Mouse (Mus musculus): ENCODE data around the gene Cdh24. TPM values are rescaled to one million over a fixed set of nuclear protein-coding genes. Genes with fewer than 3 reads are reported as not detected.
A peak's percentile ranks its signal among the peaks of the same experiment; 100 is the strongest.

Gene Cdh24
- 4.3 TPM for polyA plus RNA-seq (2012; fragmentation: generic; extraction: Trizol)

DNA sequence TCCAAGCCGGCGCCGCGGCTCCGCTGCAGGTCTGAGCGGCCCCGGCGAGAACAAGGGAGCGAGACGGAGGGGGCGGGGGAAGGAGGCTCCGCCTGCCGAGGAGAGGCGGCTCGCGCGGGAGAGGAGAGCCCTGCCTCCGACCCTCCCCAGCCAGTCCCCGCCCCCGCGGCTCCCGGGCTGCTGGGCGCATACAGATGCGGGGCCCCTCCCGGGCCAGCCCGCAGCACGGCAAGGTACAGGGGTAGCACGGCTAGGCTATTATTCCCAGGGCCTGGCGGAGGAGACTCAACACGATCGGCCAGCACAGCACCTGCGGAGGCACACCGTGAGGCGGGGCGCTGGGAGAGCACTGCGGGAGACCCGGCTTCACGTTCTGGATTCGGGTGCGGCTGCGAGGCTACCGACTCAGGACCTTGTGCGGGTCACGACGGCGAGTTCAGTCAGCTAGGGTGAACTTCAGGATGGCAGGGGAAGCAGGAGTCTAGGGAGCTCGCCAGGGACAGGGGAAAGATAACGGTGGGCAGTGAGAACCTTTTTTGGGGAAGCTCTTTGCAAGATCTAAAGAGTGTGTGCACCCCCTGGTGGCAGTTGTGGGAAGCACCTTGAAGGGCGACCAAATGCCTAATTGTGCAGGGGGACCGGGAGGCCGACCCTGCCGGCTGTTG, at the start of gene Cdh24:
Gene Cdh24, minus strand, starts transcription at position 60 of the 665 bp plus-strand sequence.
- peak within 1 kb of the TSS; percentile 88 for H3K4me2 ChIP-seq (ENCODE audit: low read depth)
- peaks cover 30% of the 10 kb centered on the region for H3K36me3 ChIP-seq (ENCODE audit: control insufficient read depth, insufficient read depth)
- H3ac ChIP-seq (ENCODE audit: control insufficient read depth, insufficient read length) = peak within 1 kb of the TSS; percentile 80
- no peaks in the 10 kb centered on the region for H3K27me3 ChIP-seq (ENCODE audit: control insufficient read depth, insufficient read depth, insufficient read length)
- no peaks in the 10 kb centered on the region for H3K79me2 ChIP-seq (ENCODE audit: control insufficient read depth, insufficient read depth)
- TF ChIP-seq USF1 (IDR thresholded peaks at IDR 0.05; ENCODE audit: low read depth) (no peak), POLR2A (IDR thresholded peaks at IDR 0.05; ENCODE audit: insufficient read length, low read depth) (peak; percentile 72), CEBPB (IDR thresholded peaks at IDR 0.05; ENCODE audit: insufficient read depth, poor library complexity, severe bottlenecking) (no peak), POLR2AphosphoS2 (IDR thresholded peaks at IDR 0.05; ENCODE audit: insufficient read length, low read depth) (peak; percentile 87), REST (IDR thresholded peaks at IDR 0.05; ENCODE audit: insufficient read depth, insufficient read length) (no peak)
- H3K4me3 ChIP-seq = peak within 1 kb of the TSS; percentile 37

DNA sequence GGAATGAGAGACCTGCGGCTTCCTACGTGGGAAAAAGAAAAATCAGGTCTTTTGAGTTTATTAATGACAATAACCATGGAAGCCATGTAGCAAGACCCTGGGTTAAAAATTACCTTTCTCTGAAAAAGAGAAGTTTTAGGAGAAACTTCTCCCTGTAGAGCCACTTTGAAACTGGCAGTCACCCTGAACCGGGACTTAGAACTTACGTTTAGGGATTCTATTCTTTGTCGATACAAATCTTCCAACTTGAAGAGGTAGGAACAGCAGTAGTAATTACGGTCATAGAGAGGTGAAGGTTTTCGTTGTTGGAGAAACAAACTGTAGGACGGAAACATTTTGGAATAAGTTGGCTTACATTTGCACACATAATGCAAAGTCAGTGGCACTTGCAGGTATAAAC, 46.1 kb upstream of the Cdh24 start:
- TF ChIP-seq POLR2A (IDR thresholded peaks at IDR 0.05; ENCODE audit: insufficient read length, low read depth) (no peak), MYOG (IDR thresholded peaks at IDR 0.05; ENCODE audit: control insufficient read depth in 1 of 3, insufficient read depth in 1 of 3, insufficient read length in 2 of 3, low read depth in 2 of 3) (no peak), E2F4 (IDR thresholded peaks at IDR 0.05; ENCODE audit: insufficient read depth) (no peak), SRF (IDR thresholded peaks at IDR 0.05; ENCODE audit: control insufficient read depth, insufficient read length, low read depth) (no peak), MYOD1 (IDR thresholded peaks at IDR 0.05; ENCODE audit: control insufficient read depth in 1 of 3, insufficient read length in 2 of 3, low read depth in 2 of 3) (no peak), POLR2AphosphoS2 (IDR thresholded peaks at IDR 0.05; ENCODE audit: insufficient read length, low read depth) (no peak), CEBPB (IDR thresholded peaks at IDR 0.05; ENCODE audit: insufficient read depth, poor library complexity, severe bottlenecking) (no peak), MAX (IDR thresholded peaks at IDR 0.05; ENCODE audit: low read depth) (no peak), TCF12 (IDR thresholded peaks at IDR 0.05; ENCODE audit: insufficient read depth, poor library complexity, severe bottlenecking) (no peak), REST (IDR thresholded peaks at IDR 0.05; ENCODE audit: insufficient read depth, insufficient read length) (no peak), TCF3 (IDR thresholded peaks at IDR 0.05; ENCODE audit: insufficient read length, low read depth) (no peak), USF1 (IDR thresholded peaks at IDR 0.05; ENCODE audit: low read depth) (no peak)
- H3K4me3 ChIP-seq = peak overlapping the region; percentile 95
- H3K27me3 ChIP-seq (ENCODE audit: control insufficient read depth, insufficient read depth, insufficient read length) = no peaks in the 10 kb centered on the region
- H3K79me2 ChIP-seq (ENCODE audit: control insufficient read depth, insufficient read depth) = peaks cover 67% of the 10 kb centered on the region
- peak overlapping the region; percentile 69 for H3K4me2 ChIP-seq (ENCODE audit: low read depth)
- peak overlapping the region; percentile 99 for H3ac ChIP-seq (ENCODE audit: control insufficient read depth, insufficient read length)
- H3K36me3 ChIP-seq (ENCODE audit: control insufficient read depth, insufficient read depth) = peaks cover 14% of the 10 kb centered on the region

DNA sequence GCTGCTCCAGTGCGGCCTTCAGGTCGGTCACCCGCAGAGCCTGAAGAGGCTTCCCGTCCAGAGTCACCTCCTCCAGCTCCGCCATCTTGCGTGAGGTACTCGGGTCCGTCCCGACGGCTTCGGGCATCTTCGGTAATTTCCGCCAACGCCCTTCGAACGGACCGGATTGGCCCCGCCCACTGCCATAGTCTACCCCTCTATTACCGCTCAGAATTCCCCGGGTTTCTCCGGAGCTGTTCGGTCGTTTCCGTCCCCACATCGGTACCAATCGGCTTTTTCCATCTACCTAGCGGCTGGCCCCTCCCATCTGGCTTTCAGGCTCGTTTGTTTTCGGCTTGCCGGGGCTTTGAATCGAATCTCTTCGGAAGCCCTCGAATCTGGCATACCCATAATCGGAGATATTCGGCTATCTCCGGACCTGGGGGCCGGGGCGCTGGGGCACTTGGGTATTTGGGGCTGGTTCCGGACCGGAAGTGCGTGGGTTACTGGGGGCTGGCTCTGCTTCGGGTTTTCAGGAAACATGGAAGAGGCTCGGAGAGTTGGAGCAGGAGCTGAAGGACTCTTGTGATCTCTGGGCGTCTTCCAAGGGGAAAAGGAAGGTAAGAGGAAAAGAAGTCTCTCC, 45.5 kb upstream of the Cdh24 start, which contains the start of gene Acin1:
Gene Acin1, minus strand, starts transcription at position 410 of the 622 bp plus-strand sequence.
- Histone ChIP-seq H3K4me3 (peak within 1 kb of the TSS; percentile 95), H3K27me3 (ENCODE audit: control insufficient read depth, insufficient read depth, insufficient read length) (no peaks in the 10 kb centered on the region), H3K79me2 (ENCODE audit: control insufficient read depth, insufficient read depth) (peaks cover 73% of the 10 kb centered on the region), H3ac (ENCODE audit: control insufficient read depth, insufficient read length) (peak within 1 kb of the TSS; percentile 99), H3K36me3 (ENCODE audit: control insufficient read depth, insufficient read depth) (peaks cover 14% of the 10 kb centered on the region), H3K4me2 (ENCODE audit: low read depth) (peak within 1 kb of the TSS; percentile 76)
- TF ChIP-seq POLR2AphosphoS2 (IDR thresholded peaks at IDR 0.05; ENCODE audit: insufficient read length, low read depth) = peak; percentile 85
- peak; percentile 77 for TF ChIP-seq POLR2A (IDR thresholded peaks at IDR 0.05; ENCODE audit: insufficient read length, low read depth)
- TF ChIP-seq E2F4 (IDR thresholded peaks at IDR 0.05; ENCODE audit: insufficient read depth) = no peak

DNA sequence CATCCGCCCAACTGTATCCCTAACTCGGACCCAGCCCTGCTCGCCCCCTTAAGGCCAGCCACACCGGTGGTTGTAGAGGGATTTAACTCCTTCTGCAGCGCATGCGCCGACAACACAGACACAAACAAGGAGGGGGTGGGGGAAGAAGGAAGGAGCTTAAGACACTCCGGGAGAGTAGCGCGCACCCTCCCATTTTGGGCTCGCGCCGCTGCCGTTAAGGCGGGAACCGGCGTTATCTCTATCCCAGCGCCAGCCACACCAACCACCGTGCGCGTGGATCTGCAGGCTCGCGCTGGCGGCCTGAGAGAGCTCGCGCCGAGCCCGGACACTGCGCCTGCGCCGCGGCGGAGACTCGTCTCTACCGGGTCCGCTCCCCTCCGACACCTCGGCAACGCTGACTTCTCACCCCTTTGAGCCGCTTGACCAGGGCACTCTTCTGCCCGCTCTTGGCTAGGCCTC, 44.9 kb upstream of the Cdh24 start, which contains the start of gene 1700123O20Rik:
Gene 1700123O20Rik, plus strand, starts transcription at position 154 of the 459 bp plus-strand sequence.
- Histone ChIP-seq H3K4me3 (peak within 1 kb of the TSS; percentile 95), H3ac (ENCODE audit: control insufficient read depth, insufficient read length) (peak within 1 kb of the TSS; percentile 99), H3K36me3 (ENCODE audit: control insufficient read depth, insufficient read depth) (peaks cover 14% of the 10 kb centered on the region), H3K79me2 (ENCODE audit: control insufficient read depth, insufficient read depth) (peaks cover 75% of the 10 kb centered on the region), H3K27me3 (ENCODE audit: control insufficient read depth, insufficient read depth, insufficient read length) (no peaks in the 10 kb centered on the region), H3K4me2 (ENCODE audit: low read depth) (peak within 1 kb of the TSS; percentile 76)
- TF ChIP-seq TCF12 (IDR thresholded peaks at IDR 0.05; ENCODE audit: insufficient read depth, poor library complexity, severe bottlenecking) (no peak), MYOG (IDR thresholded peaks at IDR 0.05; ENCODE audit: control insufficient read depth in 1 of 3, insufficient read depth in 1 of 3, insufficient read length in 2 of 3, low read depth in 2 of 3) (peak in 1 of 3 experiments; percentile 23), POLR2AphosphoS2 (IDR thresholded peaks at IDR 0.05; ENCODE audit: insufficient read length, low read depth) (no peak), MYOD1 (IDR thresholded peaks at IDR 0.05; ENCODE audit: control insufficient read depth in 1 of 3, insufficient read length in 2 of 3, low read depth in 2 of 3) (no peak), CEBPB (IDR thresholded peaks at IDR 0.05; ENCODE audit: insufficient read depth, poor library complexity, severe bottlenecking) (no peak), MAX (IDR thresholded peaks at IDR 0.05; ENCODE audit: low read depth) (no peak)

DNA sequence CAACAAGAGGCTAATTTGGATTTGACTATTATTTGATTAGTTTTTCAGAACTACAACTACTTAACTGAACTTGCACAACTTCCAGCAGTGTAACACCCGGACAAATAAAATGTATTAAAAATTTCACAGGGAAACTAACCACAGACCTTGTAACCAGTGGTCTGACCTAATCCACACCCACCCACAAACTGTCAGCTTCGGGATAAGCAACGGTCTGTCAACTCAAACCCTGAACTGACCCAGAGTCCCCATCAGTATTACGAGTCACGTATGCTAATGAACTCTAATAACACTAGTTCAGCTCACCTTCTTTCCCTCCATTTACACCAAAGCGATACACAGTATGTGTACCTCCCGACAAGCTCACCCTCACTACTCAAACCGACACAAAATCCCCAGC, 44.3 kb upstream of the Cdh24 start:
- Histone ChIP-seq H3K36me3 (ENCODE audit: control insufficient read depth, insufficient read depth) (peaks cover 14% of the 10 kb centered on the region), H3K4me2 (ENCODE audit: low read depth) (peak overlapping the region; percentile 76), H3ac (ENCODE audit: control insufficient read depth, insufficient read length) (peak overlapping the region; percentile 99), H3K4me3 (peak overlapping the region; percentile 95), H3K27me3 (ENCODE audit: control insufficient read depth, insufficient read depth, insufficient read length) (no peaks in the 10 kb centered on the region), H3K79me2 (ENCODE audit: control insufficient read depth, insufficient read depth) (peaks cover 80% of the 10 kb centered on the region)
- TF ChIP-seq E2F4 (IDR thresholded peaks at IDR 0.05; ENCODE audit: insufficient read depth) (no peak), TCF3 (IDR thresholded peaks at IDR 0.05; ENCODE audit: insufficient read length, low read depth) (no peak), MYOD1 (IDR thresholded peaks at IDR 0.05; ENCODE audit: control insufficient read depth in 1 of 3, insufficient read length in 2 of 3, low read depth in 2 of 3) (no peak), SRF (IDR thresholded peaks at IDR 0.05; ENCODE audit: control insufficient read depth, insufficient read length, low read depth) (no peak), MYOG (IDR thresholded peaks at IDR 0.05; ENCODE audit: control insufficient read depth in 1 of 3, insufficient read depth in 1 of 3, insufficient read length in 2 of 3, low read depth in 2 of 3) (no peak), TCF12 (IDR thresholded peaks at IDR 0.05; ENCODE audit: insufficient read depth, poor library complexity, severe bottlenecking) (no peak), MAX (IDR thresholded peaks at IDR 0.05; ENCODE audit: low read depth) (no peak), POLR2A (IDR thresholded peaks at IDR 0.05; ENCODE audit: insufficient read length, low read depth) (no peak), CEBPB (IDR thresholded peaks at IDR 0.05; ENCODE audit: insufficient read depth, poor library complexity, severe bottlenecking) (no peak)
